Mouse (Mus musculus) frontal cortex, adult 2 months (tissue): Measurements from ENCODE around the gene Slc22a16. TPM values are rescaled to one million over a fixed set of nuclear protein-coding genes. Genes with fewer than 3 reads are reported as not detected.

Source experiments
- polyA plus RNA-seq: library from polyadenylated mRNA; depleted of rRNA; stranded (reverse); fragments of >200 nt; gene quantifications from 2 replicates; pipeline ENCODE4 v1.2.3, GENCODE M21; 2012; rRNA removed

Gene Slc22a16
- polyA plus RNA-seq, 1 experiment: not detected

Other genes with a start within 250 kb of the Slc22a16 start
- 30.9 and 33.5 TPM in 2 replicates for gene Cdk19, start 230.8 kb upstream of the Slc22a16 start, polyA plus RNA-seq
- gene Ddo, start 59.7 kb downstream of the Slc22a16 start, polyA plus RNA-seq: 11.0 and 11.9 TPM in 2 replicates
- gene Mettl24, start 112.9 kb downstream of the Slc22a16 start, polyA plus RNA-seq: 1.1 and 1.2 TPM in 2 replicates